Comparison of ENCODE assay signal across 17 mouse cellular contexts in genomic region chr11:101994100-101994499, GRCm38 (mm10). TPM values are rescaled to one million over a fixed set of nuclear protein-coding genes. Genes with fewer than 3 reads are reported as not detected.
DNase-seq lines count a peak whose midpoint lies in the region; ATAC-seq and TF ChIP-seq lines count a peak whose summit lies in the region.
"Had no signal": no experiment of that assay in that cellular context is flagged by ENCODE, and none has a peak within 500 bp of the region (broad histone marks: within the 10 kb centered on the region; RNA-seq: fewer than 3 reads in every experiment).

No protein-coding gene starts in this region.

- H3K9me3 ChIP-seq in heart, embryonic 16.5 days (replicated peaks; ENCODE audit: control insufficient read depth, low read length) = no peaks in the 10 kb centered on the region
- no peaks in the 10 kb centered on the region for H3K9me3 ChIP-seq in MEL (replicated peaks; ENCODE audit: insufficient read depth, low read length)
- H3K9me3 ChIP-seq in liver, embryonic 12.5 days (replicated peaks) = no peaks in the 10 kb centered on the region
- H3K9me3 ChIP-seq in forebrain, embryonic 10.5 days = no peaks in the 10 kb centered on the region
- H3K9me3 ChIP-seq: heart, embryonic 10.5 days; intestine, embryonic 15.5 days; limb, embryonic 15.5 days had no signal

- H3K4me2 ChIP-seq in heart, embryonic 16.5 days (ENCODE audit: low read depth, low read length) = no peak overlapping the region
- H3K4me2 ChIP-seq in liver, embryonic 12.5 days = peak overlapping the region; percentile 58
- H3K4me2 ChIP-seq: intestine, embryonic 15.5 days; limb, embryonic 15.5 days had no signal

- H3K27ac ChIP-seq in heart, embryonic 16.5 days (ENCODE audit: low read length) = peak overlapping the region; percentile 67
- H3K27ac ChIP-seq in MEL (ENCODE audit: control insufficient read depth, low read depth, low read length) = peak overlapping the region; percentile 85
- peak overlapping the region; percentile 80 for H3K27ac ChIP-seq in liver, embryonic 12.5 days
- H3K27ac ChIP-seq in forebrain, embryonic 10.5 days = no peak overlapping the region
- H3K27ac ChIP-seq: heart, embryonic 10.5 days; intestine, embryonic 15.5 days; limb, embryonic 15.5 days had no signal

- H3K9ac ChIP-seq in heart, embryonic 16.5 days (ENCODE audit: low read length) = no peak overlapping the region
- H3K9ac ChIP-seq in MEL (ENCODE audit: control insufficient read depth, low read depth, low read length, poor library complexity, severe bottlenecking) = peak overlapping the region; percentile 52
- peak overlapping the region; percentile 42; the same call in 1 of the 2 replicates for H3K9ac ChIP-seq in liver, embryonic 12.5 days
- H3K9ac ChIP-seq: intestine, embryonic 15.5 days; limb, embryonic 15.5 days had no signal

- DNase-seq in heart, adult 18-20 months = no peak
- peak; percentile 95 for DNase-seq in MEL (ENCODE audit: low read depth, low spot score)
- peak; percentile 66 for DNase-seq in brain, adult 2 months (ENCODE audit: low read depth, low spot score)
- DNase-seq in forebrain, embryonic 10.5 days (ENCODE audit: extremely low spot score, low spot score) = no peak
- DNase-seq in layer of hippocampus, adult 8-10 months (ENCODE audit: low spot score in 2 of 2) = no peak
- DNase-seq in urinary bladder, adult 18-20 months (ENCODE audit: low spot score in 2 of 2) = no peak
- DNase-seq: embryo, embryonic 11 days; kidney, postnatal 25 days had no signal

- H3K79me2 ChIP-seq in MEL (ENCODE audit: control insufficient read depth, insufficient read depth, low read length, poor library complexity) = no peaks in the 10 kb centered on the region

- TF ChIP-seq EP300 in MEL (IDR thresholded peaks at IDR 0.05; ENCODE audit: low read depth in 1 of 2, low read length in 2 of 2) = peak; percentile 80 to 90

- TF ChIP-seq CTCF in MEL (IDR thresholded peaks at IDR 0.05 in 2 of 3, conservative IDR thresholded peaks at IDR 0.05 in 1 of 3; ENCODE audit: control insufficient read depth in 1 of 3, insufficient read depth in 1 of 3, low read depth in 2 of 3, low read length in 3 of 3, poor library complexity in 1 of 3, severe bottlenecking in 1 of 3) = no peak

- ATAC-seq in heart, embryonic 16.5 days (replicated peaks; ENCODE audit: extremely low read depth, insufficient read depth, low FRiP score) = peak; percentile 55; the same call in 1 of the 2 replicates
- peak; percentile 93 for ATAC-seq in liver, embryonic 12.5 days
- ATAC-seq: intestine, embryonic 15.5 days; Patski had no signal

- TF ChIP-seq POLR2A in MEL (IDR thresholded peaks at IDR 0.05; ENCODE audit: control insufficient read depth in 1 of 2, insufficient read depth in 1 of 2, low read depth in 1 of 2, low read length in 2 of 2, poor library complexity in 1 of 2) = peak in 1 of 2 experiments; percentile 71; a peak in 2 of 4 replicates

- no peak overlapping the region for H3K4me3 ChIP-seq in heart, embryonic 16.5 days (ENCODE audit: low read length)
- H3K4me3 ChIP-seq in MEL (ENCODE audit: control insufficient read depth in 1 of 2, insufficient read depth in 1 of 2, low read depth in 2 of 2, low read length in 2 of 2) = peak overlapping the region; percentile 42 to 53
- peak overlapping the region; percentile 4; the same call in 1 of the 2 replicates for H3K4me3 ChIP-seq in liver, embryonic 12.5 days
- no peak overlapping the region for H3K4me3 ChIP-seq in forebrain, embryonic 10.5 days
- H3K4me3 ChIP-seq: heart, embryonic 10.5 days; intestine, embryonic 15.5 days; limb, embryonic 15.5 days had no signal

- no peaks in the 10 kb centered on the region for H3K36me3 ChIP-seq in heart, embryonic 16.5 days (ENCODE audit: control insufficient read depth, insufficient read depth)
- peaks cover 0 to 27% of the 10 kb centered on the region in 2 experiments; a peak in 2 of 4 replicates for H3K36me3 ChIP-seq in MEL (ENCODE audit: control insufficient read depth in 1 of 2, insufficient read depth in 2 of 2, low read length in 2 of 2)
- H3K36me3 ChIP-seq in liver, embryonic 12.5 days = no peaks in the 10 kb centered on the region
- peaks cover 5% of the 10 kb centered on the region; the same call in 1 of the 2 replicates for H3K36me3 ChIP-seq in forebrain, embryonic 10.5 days (replicated peaks)
- H3K36me3 ChIP-seq: heart, embryonic 10.5 days; intestine, embryonic 15.5 days; limb, embryonic 15.5 days had no signal

- 36% methylated on average over 8 of the region's 8 CpGs for WGBS in heart, embryonic 16.5 days
- 28% methylated on average over 8 of the region's 8 CpGs for WGBS in liver, embryonic 12.5 days (ENCODE audit: insufficient replicate concordance)
- 72% methylated on average over 8 of the region's 8 CpGs for WGBS in forebrain, embryonic 10.5 days

- H3K27me3 ChIP-seq in heart, embryonic 16.5 days (ENCODE audit: control insufficient read depth, insufficient read depth, low read length) = no peaks in the 10 kb centered on the region
- no peaks in the 10 kb centered on the region for H3K27me3 ChIP-seq in MEL (ENCODE audit: control insufficient read depth in 1 of 2, insufficient read depth in 2 of 2, low read length in 2 of 2)
- H3K27me3 ChIP-seq in liver, embryonic 12.5 days (replicated peaks) = 0 out of 2 replicates have a peak, but pooled peaks cover 7% of the 10 kb centered on the region
- H3K27me3 ChIP-seq in forebrain, embryonic 10.5 days (ENCODE audit: poor library complexity, severe bottlenecking) = no peaks in the 10 kb centered on the region
- H3K27me3 ChIP-seq: intestine, embryonic 15.5 days; limb, embryonic 15.5 days had no signal

- no peak for TF ChIP-seq RAD21 in MEL (IDR thresholded peaks at IDR 0.05; ENCODE audit: low read depth, low read length)

- peaks cover 8% of the 10 kb centered on the region for H3K4me1 ChIP-seq in heart, embryonic 16.5 days (ENCODE audit: control insufficient read depth, insufficient read depth, low read length)
- H3K4me1 ChIP-seq in MEL (ENCODE audit: control insufficient read depth in 1 of 2, insufficient read depth in 2 of 2, low read length in 2 of 2) = peaks cover 11 to 25% of the 10 kb centered on the region in 2 experiments
- peaks cover 31% of the 10 kb centered on the region for H3K4me1 ChIP-seq in liver, embryonic 12.5 days
- 0 out of 2 replicates have a peak, but pooled peaks cover 4% of the 10 kb centered on the region for H3K4me1 ChIP-seq in forebrain, embryonic 10.5 days
- H3K4me1 ChIP-seq: limb, embryonic 15.5 days had no signal

TF ChIP-seq in MEL, 35 proteins besides CTCF, POLR2A, EP300 and RAD21 (continues in another document):
- TF ChIP-seq RCOR1 (IDR thresholded peaks at IDR 0.05; ENCODE audit: low read depth, low read length) (no peak), SIN3A (IDR thresholded peaks at IDR 0.05; ENCODE audit: low read length) (peak; percentile 74)

RNA-seq across cellular contexts. Expression of gene Dusp3, which starts 7.3 kb away (rescaled TPM):
- polyA plus RNA-seq in heart, embryonic 16.5 days (2015; fragmentation: Nextera tagmentation; extraction: Ambion mirVana) = 57.3 and 58.8 TPM in 2 replicates
- total RNA-seq in heart, adult 18-20 months (2021) = 100 to 1,000 TPM; 107 to 117 TPM
- 18.4 and 18.7 TPM in 2 replicates for total RNA-seq in MEL (2012; rRNA removed)
- 10 to 100 TPM; 29.8 to 35.5 TPM for polyA plus RNA-seq in MEL (2012; ENCODE audit: insufficient read depth in 1 of 2, insufficient read length in 2 of 2, low read depth in 1 of 2, low replicate concordance in 2 of 2, missing spikeins in 1 of 2)
- polyA plus RNA-seq in liver, embryonic 12.5 days (2016; fragmentation: Nextera tagmentation; extraction: Ambion mirVana) = 12.9 and 13.4 TPM in 2 replicates
- 12.1 and 12.6 TPM in 2 replicates for polyA plus RNA-seq in forebrain, embryonic 10.5 days (2016; fragmentation: Nextera tagmentation; extraction: Ambion mirVana)
- total RNA-seq in layer of hippocampus, adult 8-10 months (2022) = 100 to 1,000 TPM; 151 to 190 (median 164) TPM

RNA-seq across cellular contexts. Expression of gene Cfap97d1, which starts 10.0 kb away (rescaled TPM):
- polyA plus RNA-seq in heart, embryonic 16.5 days (2015; fragmentation: Nextera tagmentation; extraction: Ambion mirVana) = not detected in 2 replicates
- not detected for total RNA-seq in heart, adult 18-20 months (2021)
- not detected in 2 replicates for total RNA-seq in MEL (2012; rRNA removed)
- polyA plus RNA-seq in MEL (2012; ENCODE audit: insufficient read depth in 1 of 2, insufficient read length in 2 of 2, low read depth in 1 of 2, low replicate concordance in 2 of 2, missing spikeins in 1 of 2) = not detected
- polyA plus RNA-seq in liver, embryonic 12.5 days (2016; fragmentation: Nextera tagmentation; extraction: Ambion mirVana) = not detected in 2 replicates
- polyA plus RNA-seq in forebrain, embryonic 10.5 days (2016; fragmentation: Nextera tagmentation; extraction: Ambion mirVana) = not detected in 2 replicates
- total RNA-seq in layer of hippocampus, adult 8-10 months (2022) = not detected
- total RNA-seq: adrenal gland, adult 18-20 months; neutrophil, adult 5-6 weeks had no signal
- polyA plus RNA-seq: frontal cortex, adult 2 months; heart, embryonic 10.5 days; intestine, embryonic 15.5 days; limb, embryonic 15.5 days; Patski had no signal

RNA-seq across cellular contexts. Expression of gene Sost, which starts 27.3 kb away (rescaled TPM):
- 2.3 and 2.4 TPM in 2 replicates for polyA plus RNA-seq in heart, embryonic 16.5 days (2015; fragmentation: Nextera tagmentation; extraction: Ambion mirVana)
- 1 to 10 TPM; 1.9 to 2.0 TPM for total RNA-seq in heart, adult 18-20 months (2021)
- total RNA-seq in MEL (2012; rRNA removed) = not detected in 2 replicates
- polyA plus RNA-seq in MEL (2012; ENCODE audit: insufficient read depth in 1 of 2, insufficient read length in 2 of 2, low read depth in 1 of 2, low replicate concordance in 2 of 2, missing spikeins in 1 of 2) = not detected
- polyA plus RNA-seq in liver, embryonic 12.5 days (2016; fragmentation: Nextera tagmentation; extraction: Ambion mirVana) = 0.10 TPM in 2 replicates
- not detected in 2 replicates for polyA plus RNA-seq in forebrain, embryonic 10.5 days (2016; fragmentation: Nextera tagmentation; extraction: Ambion mirVana)
- total RNA-seq in layer of hippocampus, adult 8-10 months (2022) = under 1 TPM in 1 of 4 experiments, not detected in 3; 0.22 TPM
- total RNA-seq: adrenal gland, adult 18-20 months; neutrophil, adult 5-6 weeks had no signal
- polyA plus RNA-seq: Patski had no signal

RNA-seq across cellular contexts. Expression of gene Mpp3, which starts 34.2 kb away (rescaled TPM):
- 4.2 and 4.9 TPM in 2 replicates for polyA plus RNA-seq in heart, embryonic 16.5 days (2015; fragmentation: Nextera tagmentation; extraction: Ambion mirVana)
- 1 to 10 TPM; 1.4 to 1.5 TPM for total RNA-seq in heart, adult 18-20 months (2021)
- total RNA-seq in MEL (2012; rRNA removed) = 4.6 and 5.5 TPM in 2 replicates
- 1 to 10 TPM in 1 of 2 experiments, not detected in 1; 7.1 TPM for polyA plus RNA-seq in MEL (2012; ENCODE audit: insufficient read depth in 1 of 2, insufficient read length in 2 of 2, low read depth in 1 of 2, low replicate concordance in 2 of 2, missing spikeins in 1 of 2)
- 0.66 and 0.85 TPM in 2 replicates for polyA plus RNA-seq in liver, embryonic 12.5 days (2016; fragmentation: Nextera tagmentation; extraction: Ambion mirVana)
- 13.5 and 16.1 TPM in 2 replicates for polyA plus RNA-seq in forebrain, embryonic 10.5 days (2016; fragmentation: Nextera tagmentation; extraction: Ambion mirVana)
- 100 to 1,000 TPM in 1 of 4 experiments, 10 to 100 TPM in 3; 88.8 to 102 (median 95.8) TPM for total RNA-seq in layer of hippocampus, adult 8-10 months (2022)
- total RNA-seq: neutrophil, adult 5-6 weeks had no signal

RNA-seq across cellular contexts. Expression of gene Cd300lg, which starts 47.2 kb away (rescaled TPM):
- 11.6 TPM in 2 replicates for polyA plus RNA-seq in heart, embryonic 16.5 days (2015; fragmentation: Nextera tagmentation; extraction: Ambion mirVana)
- total RNA-seq in heart, adult 18-20 months (2021) = 10 to 100 TPM; 49.0 to 52.9 TPM
- 0.08 TPM in 1 of 2 replicates, not detected in the other for total RNA-seq in MEL (2012; rRNA removed)
- under 1 TPM in 1 of 2 experiments, not detected in 1; 0.26 TPM for polyA plus RNA-seq in MEL (2012; ENCODE audit: insufficient read depth in 1 of 2, insufficient read length in 2 of 2, low read depth in 1 of 2, low replicate concordance in 2 of 2, missing spikeins in 1 of 2)
- polyA plus RNA-seq in liver, embryonic 12.5 days (2016; fragmentation: Nextera tagmentation; extraction: Ambion mirVana) = 0.50 and 0.51 TPM in 2 replicates
- polyA plus RNA-seq in forebrain, embryonic 10.5 days (2016; fragmentation: Nextera tagmentation; extraction: Ambion mirVana) = 0.14 and 0.23 TPM in 2 replicates
- not detected for total RNA-seq in layer of hippocampus, adult 8-10 months (2022)
- polyA plus RNA-seq: Patski had no signal

Comparison
In these comparisons a context has a peak if more than half of its experiments do, and no peak if none do; other contexts are left out.
1. H3K4me3 ChIP-seq: peak in MEL (2 of 2) and liver, embryonic 12.5 days (single experiment); none in heart, embryonic 16.5 days (single experiment) and forebrain, embryonic 10.5 days (single experiment).
2. DNase-seq: peak in MEL (single experiment) and brain, adult 2 months (single experiment); none in heart, adult 18-20 months (0 of 2), forebrain, embryonic 10.5 days (single experiment), layer of hippocampus, adult 8-10 months (0 of 2) and urinary bladder, adult 18-20 months (0 of 2).